Mouse (Mus musculus) Patski (cell line): ENCODE measurements around the gene Gas7. TPM values are rescaled to one million over a fixed set of nuclear protein-coding genes. Genes with fewer than 3 reads are reported as not detected.
A peak's percentile ranks its signal among the peaks of the same experiment; 100 is the strongest.

Experiments
- ATAC-seq: fragments of 100-300 bp; one replicate; pipeline ENCODE4 v1.8.0; 2021
- CTCF ChIA-PET: fragments of 350-600 bp; sonication (Branson Sonifier 250); formaldehyde crosslinking; loops from one replicate; lab custom pipeline; 2022; ENCODE audit warnings: inconsistent platforms; lab: Charles Lee
- POLR2A ChIA-PET: fragments of 350-600 bp; sonication (Branson Sonifier 250); formaldehyde crosslinking; loops from one replicate; lab custom pipeline; 2022; ENCODE audit warnings: antibody characterized with exemption, inconsistent platforms; lab: Charles Lee
- DNase-seq: peaks from one replicate; pipeline ENCODE4 v3.0.0-alpha.2; 2011; ENCODE audit warnings: low read depth, low spot score
- H3K27me3 ChIP-seq: fragments of 371-371 bp; one replicate; pipeline ENCODE4 v1.5.1; 2021
- CTCF ChIP-seq: fragments of 100-300 bp; IDR thresholded peaks from one replicate; pipeline ENCODE4 v1.5.1; 2021
- in situ Hi-C: fragments of 300-500 bp; cut with MboI; formaldehyde crosslinking; loops from 3 replicates; pipeline ENCODE4 v1.11.1; 2018; ENCODE audit warnings: low pct_unique_long_range_greater_than_20kb, mixed read lengths
- polyA plus RNA-seq: library from polyadenylated mRNA; unstranded; gene quantifications from one replicate; pipeline ENCODE4 v1.2.3, GENCODE M21; 2021

The Gas7 gene
- polyA plus RNA-seq, 1 experiment from 2014 or later, result 0.41 TPM

GRCm38 (mm10) chr11:67642835-67643234 lies 187.6 kb downstream of the Gas7 start:
- CTCF ChIA-PET, result no interaction called here
- POLR2A ChIA-PET, result no interaction called here
- ATAC-seq (no peak), DNase-seq (no peak)
- no peaks in the 10 kb centered on the region for H3K27me3 ChIP-seq
- in situ Hi-C loops, result loop anchor here (10.0 kb wide), 1 partner anchor 268 kb away; no protein-coding TSS in a partner anchor
- no peak for TF ChIP-seq CTCF

GRCm38 (mm10) chr11:67643465-67643864 lies 188.2 kb downstream of the Gas7 start:
- ChIA-PET CTCF (no interaction called here), POLR2A (no interaction called here)
- H3K27me3 ChIP-seq, result no peaks in the 10 kb centered on the region

DNA sequence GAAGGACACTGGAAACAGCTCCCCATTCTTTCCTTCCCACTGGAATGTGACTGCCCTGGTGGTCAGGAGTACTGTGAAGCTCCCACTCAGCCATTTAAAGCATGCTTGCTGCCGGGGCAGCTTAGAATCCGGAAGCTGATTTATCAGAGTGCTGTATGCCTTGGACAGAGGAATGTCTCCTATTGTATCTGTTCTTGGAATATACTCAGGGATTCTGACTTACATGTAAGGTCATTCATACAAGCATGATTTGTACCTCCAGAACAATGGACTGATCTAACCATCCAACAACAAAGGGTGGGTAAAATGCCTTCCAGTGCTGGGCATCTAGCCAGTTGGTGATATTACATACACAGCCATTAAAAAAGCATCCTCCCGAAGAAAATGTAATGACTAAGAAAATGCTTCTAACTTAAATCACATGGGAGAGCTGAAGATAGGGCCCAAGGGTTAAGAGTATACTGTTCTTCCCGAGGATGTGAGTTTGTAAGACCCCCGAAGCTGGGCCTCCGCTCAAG lies 189.5 kb downstream of the Gas7 start:
- CTCF ChIA-PET, result no interaction called here
- DNase-seq (no peak), ATAC-seq (no peak)
- TF ChIP-seq CTCF, result no peak
- in situ Hi-C loops, result loop anchor here (5.0 to 10.0 kb wide), 2 partner anchors 270 to 532 kb away; no protein-coding TSS in a partner anchor
- POLR2A ChIA-PET, result no interaction called here
- H3K27me3 ChIP-seq, result peaks cover 4% of the 10 kb centered on the region

More at GRCm38 (mm10) chr11:67643465-67643864, 188.2 kb downstream of the Gas7 start:
- in situ Hi-C loops, result loop anchor here (10.0 kb wide), 1 partner anchor 269 kb away; no protein-coding TSS in a partner anchor
- TF ChIP-seq CTCF, result no peak
- no peak for DNase-seq
- no peak for ATAC-seq

DNA sequence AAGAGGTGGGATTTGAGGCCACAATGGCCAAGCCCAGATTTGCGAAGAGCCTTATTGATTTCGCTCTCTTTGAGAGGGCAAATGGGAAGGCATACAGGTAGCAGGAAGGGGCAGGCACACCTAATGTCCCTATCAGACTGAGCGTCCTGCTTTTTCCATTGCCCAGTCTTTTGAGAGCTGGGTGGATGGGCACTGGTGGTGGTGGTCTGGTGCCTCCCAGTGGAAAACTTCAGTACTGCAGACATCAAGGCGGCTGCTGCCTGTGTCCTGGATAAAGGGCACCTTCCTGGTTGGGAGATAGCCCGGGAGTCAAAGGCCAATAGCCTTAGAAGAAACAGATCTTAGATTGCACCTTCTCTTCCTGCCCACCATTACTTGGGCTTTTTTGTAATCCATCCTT lies 192.5 kb downstream of the Gas7 start:
- peaks cover 12% of the 10 kb centered on the region for H3K27me3 ChIP-seq
- ATAC-seq (peak; percentile 60), DNase-seq (no peak)
- ChIA-PET POLR2A (no interaction called here), CTCF (no interaction called here)
- TF ChIP-seq CTCF, result peak; percentile 88
- in situ Hi-C loops, result loop anchor here (5.0 to 10.0 kb wide), 2 partner anchors 273 to 535 kb away; no protein-coding TSS in a partner anchor

DNA sequence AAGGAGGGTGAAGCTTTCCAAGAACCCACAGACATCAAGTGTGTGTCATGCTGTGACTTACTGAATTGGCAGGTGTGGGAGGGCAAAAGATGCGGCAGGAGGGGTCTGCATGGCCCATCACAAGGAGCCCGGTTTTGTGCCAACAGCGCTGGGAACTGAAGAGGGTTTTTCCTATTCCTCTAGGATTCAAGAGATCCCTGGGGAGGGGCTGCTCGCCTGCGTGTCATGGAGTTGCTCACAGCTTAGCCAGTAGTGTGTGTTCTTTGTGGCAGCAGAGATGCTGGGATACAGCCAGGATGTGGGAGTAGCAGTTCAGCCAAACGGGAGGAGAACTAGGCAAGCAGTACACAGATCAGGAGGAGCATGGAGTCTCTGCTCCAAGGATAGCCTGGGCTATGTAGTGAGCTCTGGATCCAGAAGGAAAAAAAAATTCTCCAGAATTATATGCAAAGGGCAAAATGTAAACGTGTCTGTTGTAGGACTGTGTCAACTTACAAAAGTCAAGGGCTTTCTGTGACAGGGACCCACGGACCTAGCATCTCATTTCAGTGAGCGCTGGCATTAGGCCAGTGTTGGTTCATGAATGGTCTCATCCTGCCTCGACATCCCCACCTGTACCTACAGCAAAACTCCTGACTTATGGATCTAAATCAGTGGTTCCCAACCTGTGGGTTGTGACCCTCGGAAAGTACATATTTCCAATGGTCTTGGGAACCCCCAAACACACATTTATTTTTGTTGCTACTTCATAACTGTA lies 193.6 kb downstream of the Gas7 start:
- ATAC-seq (no peak), DNase-seq (no peak)
- TF ChIP-seq CTCF, result no peak
- CTCF ChIA-PET, result no interaction called here
- POLR2A ChIA-PET, result no interaction called here
- peaks cover 13% of the 10 kb centered on the region for H3K27me3 ChIP-seq
- in situ Hi-C loops, result loop anchor here (5.0 to 10.0 kb wide), 2 partner anchors 274 to 537 kb away; no protein-coding TSS in a partner anchor

DNA sequence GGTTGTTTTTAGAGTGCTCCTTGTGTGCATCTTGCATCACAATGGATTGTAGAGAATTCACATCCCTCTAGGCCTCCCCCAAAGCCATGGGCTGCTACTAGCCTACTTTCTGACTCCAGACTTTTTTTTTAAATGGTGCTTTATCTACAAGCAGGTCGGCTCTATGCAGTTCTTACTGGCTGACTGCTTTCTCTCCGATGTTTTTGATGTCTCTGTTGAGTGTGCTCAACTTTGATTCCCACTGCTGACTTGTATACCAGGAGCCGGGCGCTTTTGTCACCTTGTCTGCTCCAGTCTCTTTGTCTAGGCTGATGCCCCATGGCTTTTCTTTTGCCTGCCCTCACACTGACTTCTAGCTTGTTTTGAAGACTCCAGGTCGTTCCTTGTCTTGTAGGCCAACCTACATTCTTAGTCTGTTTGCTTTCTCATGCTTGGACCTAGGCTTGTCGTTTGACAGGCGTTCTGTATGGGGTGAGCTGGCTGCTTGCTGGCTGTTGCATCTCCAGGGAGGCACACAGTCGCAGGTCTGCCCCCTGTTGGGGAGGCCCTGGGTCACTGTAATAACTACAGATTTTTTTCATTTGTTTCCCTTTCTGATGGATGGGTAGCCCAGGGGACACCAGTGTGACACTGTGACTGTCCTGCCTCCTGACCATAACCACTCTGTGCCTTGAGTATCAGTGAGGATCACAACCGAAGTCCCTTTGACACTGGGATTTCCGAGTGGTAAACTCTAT lies 194.9 kb downstream of the Gas7 start:
- no peak for ATAC-seq
- no peak for DNase-seq
- TF ChIP-seq CTCF, result no peak
- peaks cover 20% of the 10 kb centered on the region for H3K27me3 ChIP-seq
- POLR2A ChIA-PET, result no interaction called here
- in situ Hi-C loops, result loop anchor here (5.0 to 25.0 kb wide), 3 partner anchors 275 to 538 kb away; no protein-coding TSS in a partner anchor
- CTCF ChIA-PET, result interaction anchor here (1.0 kb wide), 1 partner anchor 222 kb away, joined by 3 read pairs; no protein-coding TSS in a partner anchor

- DNase-seq, result no peak
- ChIA-PET POLR2A (no interaction called here), CTCF (no interaction called here)
- ATAC-seq, result no peak
- no peak for TF ChIP-seq CTCF
- peaks cover 27% of the 10 kb centered on the region for H3K27me3 ChIP-seq
- in situ Hi-C loops, result loop anchor here (25.0 kb wide), 1 partner anchor 286 kb away; no protein-coding TSS in a partner anchor
Observed at GRCm38 (mm10) chr11:67651731-67652130, 196.5 kb downstream of the Gas7 start.

DNA sequence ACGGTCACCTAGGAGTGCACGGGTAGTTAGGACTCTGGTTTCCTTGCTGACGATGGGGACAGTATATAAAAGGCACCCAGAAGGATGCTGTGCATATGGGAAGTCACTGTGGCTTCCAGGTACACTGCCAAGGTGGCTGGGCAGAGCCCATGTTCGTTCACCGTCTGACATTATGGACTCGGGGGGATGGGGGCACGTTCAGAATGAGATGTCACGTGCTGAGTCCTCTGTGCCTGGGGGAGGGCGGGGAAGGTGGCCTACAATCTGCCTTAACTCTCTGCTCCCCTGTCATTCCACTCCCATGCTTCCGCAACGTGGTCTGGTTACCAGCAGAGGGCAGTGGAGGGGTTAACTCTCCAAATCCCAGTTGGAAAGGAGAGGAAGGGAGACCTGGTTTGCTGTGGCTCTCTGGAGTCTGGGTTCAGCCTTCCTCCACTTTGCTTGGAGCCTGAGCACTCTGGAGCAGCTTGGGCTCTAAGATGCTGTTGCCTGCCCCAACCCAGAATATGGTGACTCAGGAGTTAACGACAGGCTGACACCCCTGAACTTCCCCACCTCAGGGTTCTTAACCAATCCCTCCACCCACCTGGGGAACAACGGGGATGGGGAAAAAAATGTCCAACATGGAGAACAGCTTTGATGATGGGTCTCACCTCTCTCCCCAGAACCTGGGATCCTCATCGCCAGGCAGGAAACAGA lies 197.1 kb downstream of the Gas7 start:
- POLR2A ChIA-PET, result no interaction called here
- in situ Hi-C loops, result loop anchor here (25.0 kb wide), 1 partner anchor 285 kb away; no protein-coding TSS in a partner anchor
- TF ChIP-seq CTCF, result peak; percentile 67
- H3K27me3 ChIP-seq, result peaks cover 28% of the 10 kb centered on the region
- CTCF ChIA-PET, result no interaction called here
- ATAC-seq (peak; percentile 26), DNase-seq (no peak)

DNA sequence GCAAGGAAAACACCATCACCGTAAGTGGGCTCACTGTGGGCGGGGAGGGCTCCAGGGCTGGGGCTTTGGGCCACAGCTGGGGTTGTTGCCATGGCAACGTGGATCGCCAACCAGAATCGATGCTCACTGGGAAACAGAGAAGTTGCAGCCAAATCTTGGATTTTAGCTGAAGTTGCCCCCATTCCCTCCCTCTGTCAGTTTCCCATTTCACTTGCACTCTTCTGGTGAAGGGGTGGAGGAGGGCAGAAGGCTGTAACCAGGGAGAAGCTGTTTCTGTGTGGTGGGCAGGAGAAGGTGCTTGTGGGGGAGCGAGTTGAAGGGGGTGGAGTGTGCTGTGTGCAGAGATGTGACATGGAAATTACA lies 197.6 kb downstream of the Gas7 start:
- CTCF ChIA-PET, result no interaction called here
- H3K27me3 ChIP-seq, result peaks cover 30% of the 10 kb centered on the region
- TF ChIP-seq CTCF, result no peak
- no peak for DNase-seq
- in situ Hi-C loops, result loop anchor here (25.0 kb wide), 1 partner anchor 284 kb away; no protein-coding TSS in a partner anchor
- POLR2A ChIA-PET, result no interaction called here
- no peak for ATAC-seq

DNA sequence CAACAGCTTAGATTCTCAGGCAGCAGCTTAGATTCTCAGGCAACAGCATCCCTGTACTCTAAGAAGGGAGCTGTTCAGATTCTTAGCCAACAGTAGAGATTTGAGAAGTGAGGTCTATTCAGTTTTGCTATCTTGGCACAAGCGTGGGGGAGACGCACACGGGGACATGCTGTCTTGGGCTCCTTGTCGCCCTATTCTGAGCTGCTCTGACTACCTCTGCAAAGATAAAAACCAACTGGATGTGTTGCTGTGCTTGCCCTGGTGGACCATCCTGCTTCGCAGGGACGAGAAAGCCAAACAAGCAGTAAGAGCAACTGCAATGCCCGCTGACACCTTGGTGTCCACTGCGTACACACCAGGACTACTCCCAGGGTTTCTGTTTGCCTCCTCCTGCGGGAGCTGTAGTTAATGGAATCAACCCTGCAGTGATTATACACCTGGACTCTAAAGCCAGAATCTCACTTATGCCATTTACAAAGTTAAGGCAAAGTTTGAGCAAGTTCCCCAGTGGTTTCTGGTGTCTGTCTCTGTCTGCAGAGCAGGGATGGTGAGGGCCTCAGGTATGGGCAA lies 198.4 kb downstream of the Gas7 start:
- DNase-seq (no peak), ATAC-seq (no peak)
- in situ Hi-C loops, result loop anchor here (25.0 kb wide), 1 partner anchor 284 kb away; no protein-coding TSS in a partner anchor
- peaks cover 29% of the 10 kb centered on the region for H3K27me3 ChIP-seq
- TF ChIP-seq CTCF, result no peak
- ChIA-PET POLR2A (no interaction called here), CTCF (no interaction called here)
